Mouse (Mus musculus) small intestine, adult 2 months (tissue): Measurements from ENCODE around the gene Pcgf6. TPM values are rescaled to one million over a fixed set of nuclear protein-coding genes. Genes with fewer than 3 reads are reported as not detected.

Source experiments
- H3K27ac ChIP-seq: fragments of 200-500 bp; 2 replicates; pipeline ENCODE4 v1.5.1; 2012; ENCODE audit warnings: low read depth, low read length, control low read depth, inconsistent platforms; ENCODE audit not compliant: insufficient read depth
- H3K27me3 ChIP-seq: fragments of 200-500 bp; 2 replicates; pipeline ENCODE4 v1.6.1; 2012; ENCODE audit warnings: mild to moderate bottlenecking, moderate library complexity, low read length, inconsistent platforms; ENCODE audit not compliant: control insufficient read depth, insufficient read depth
- H3K36me3 ChIP-seq: fragments of 200-500 bp; 2 replicates; pipeline ENCODE4 v1.6.1; 2012; ENCODE audit warnings: mild to moderate bottlenecking, low read length, control low read depth, inconsistent platforms; ENCODE audit not compliant: control insufficient read depth, insufficient read depth
- H3K4me1 ChIP-seq: fragments of 200-500 bp; 2 replicates; pipeline ENCODE4 v1.6.1; 2012; ENCODE audit warnings: low read length, inconsistent platforms, mixed read lengths; ENCODE audit not compliant: control insufficient read depth, insufficient read depth, insufficient read length
- H3K4me3 ChIP-seq: fragments of 200-500 bp; 2 replicates; pipeline ENCODE4 v1.5.1; 2012; ENCODE audit warnings: low read depth, mild to moderate bottlenecking, control low read depth, inconsistent platforms, low read length, moderate library complexity
- CTCF ChIP-seq: fragments of 200-500 bp; IDR thresholded peaks from 2 replicates; pipeline ENCODE4 v1.5.1; 2012; ENCODE audit warnings: low read depth, mild to moderate bottlenecking, control low read depth, inconsistent platforms, low read length, moderate library complexity, mixed read lengths; ENCODE audit not compliant: insufficient replicate concordance, insufficient read length; ENCODE audit errors: extremely low read depth
- POLR2A ChIP-seq: fragments of 200-500 bp; IDR thresholded peaks from 2 replicates; pipeline ENCODE4 v1.6.1; 2012; ENCODE audit warnings: low read depth, mild to moderate bottlenecking, control low read depth, inconsistent platforms, low read length, moderate library complexity
- WGBS: fragments of 180-500 bp; shearing (Covaris S2); methylation state at CpG from one replicate; pipeline ENCODE4 v1.1.7; 2018; 5-methylcytosine and 5-hydroxymethylcytosine counted together
- polyA plus RNA-seq: library from polyadenylated mRNA; depleted of rRNA; stranded (reverse); fragments of >200 nt; gene quantifications from 2 replicates; pipeline ENCODE4 v1.2.3, GENCODE M21; 2012

Gene Pcgf6
- polyA plus RNA-seq, 1 experiment = 4.4 TPM

GRCm38 (mm10) chr19:47016487-47016886 lies 34.2 kb downstream of the Pcgf6 start:
- Histone ChIP-seq H3K27me3 (peaks cover 33% of the 10 kb centered on the region), H3K4me3 (no peak overlapping the region), H3K4me1 (peaks cover 10% of the 10 kb centered on the region), H3K27ac (no peak overlapping the region), H3K36me3 (no peaks in the 10 kb centered on the region)
- WGBS = 1% methylated on average over 15 of the region's 15 CpGs
- no peak for TF ChIP-seq POLR2A
- no peak for TF ChIP-seq CTCF

DNA sequence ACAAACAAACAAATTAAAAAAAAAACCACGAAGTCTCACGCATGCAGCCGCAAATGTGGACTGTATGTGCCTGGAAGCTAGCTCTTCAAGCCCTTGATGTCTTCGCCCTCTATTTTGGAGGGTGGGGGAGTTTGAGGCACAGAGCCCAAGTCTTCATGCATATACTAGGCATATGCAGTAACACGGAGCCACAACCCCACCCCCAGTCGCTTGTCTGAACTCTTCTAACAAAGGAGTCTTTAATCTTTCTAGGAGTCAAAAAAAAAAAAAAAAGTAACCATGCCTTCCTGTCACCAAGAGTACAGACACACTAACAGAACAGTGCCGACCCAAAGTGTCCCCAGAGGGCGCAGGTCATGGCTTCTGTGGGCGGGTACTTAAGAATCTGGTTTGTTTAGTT lies 34.7 kb downstream of the Pcgf6 start:
- no peak for TF ChIP-seq POLR2A
- no peak for TF ChIP-seq CTCF
- no peaks in the 10 kb centered on the region for H3K36me3 ChIP-seq
- 11% methylated on average over 9 of the region's 9 CpGs for WGBS
- no peak overlapping the region for H3K27ac ChIP-seq
- peaks cover 10% of the 10 kb centered on the region for H3K4me1 ChIP-seq
- no peak overlapping the region for H3K4me3 ChIP-seq
- peaks cover 33% of the 10 kb centered on the region for H3K27me3 ChIP-seq

DNA sequence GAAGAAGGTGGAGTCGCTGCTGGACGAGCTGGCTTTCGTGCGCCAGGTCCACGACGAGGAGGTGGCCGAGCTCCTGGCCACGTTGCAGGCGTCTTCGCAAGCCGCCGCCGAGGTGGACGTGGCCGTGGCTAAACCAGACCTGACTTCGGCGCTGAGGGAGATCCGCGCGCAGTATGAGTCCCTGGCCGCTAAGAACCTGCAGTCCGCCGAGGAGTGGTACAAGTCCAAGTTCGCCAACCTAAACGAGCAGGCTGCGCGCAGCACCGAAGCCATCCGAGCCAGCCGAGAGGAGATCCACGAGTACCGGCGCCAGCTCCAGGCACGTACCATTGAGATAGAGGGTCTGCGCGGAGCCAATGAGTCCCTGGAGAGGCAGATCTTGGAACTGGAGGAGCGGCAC lies 35.3 kb downstream of the Pcgf6 start:
- Histone ChIP-seq H3K36me3 (no peaks in the 10 kb centered on the region), H3K4me1 (peaks cover 10% of the 10 kb centered on the region), H3K27ac (no peak overlapping the region), H3K27me3 (peaks cover 33% of the 10 kb centered on the region), H3K4me3 (peak overlapping the region; percentile 43)
- TF ChIP-seq CTCF = no peak
- no peak for TF ChIP-seq POLR2A
- 4% methylated on average over 37 of the region's 37 CpGs for WGBS

DNA sequence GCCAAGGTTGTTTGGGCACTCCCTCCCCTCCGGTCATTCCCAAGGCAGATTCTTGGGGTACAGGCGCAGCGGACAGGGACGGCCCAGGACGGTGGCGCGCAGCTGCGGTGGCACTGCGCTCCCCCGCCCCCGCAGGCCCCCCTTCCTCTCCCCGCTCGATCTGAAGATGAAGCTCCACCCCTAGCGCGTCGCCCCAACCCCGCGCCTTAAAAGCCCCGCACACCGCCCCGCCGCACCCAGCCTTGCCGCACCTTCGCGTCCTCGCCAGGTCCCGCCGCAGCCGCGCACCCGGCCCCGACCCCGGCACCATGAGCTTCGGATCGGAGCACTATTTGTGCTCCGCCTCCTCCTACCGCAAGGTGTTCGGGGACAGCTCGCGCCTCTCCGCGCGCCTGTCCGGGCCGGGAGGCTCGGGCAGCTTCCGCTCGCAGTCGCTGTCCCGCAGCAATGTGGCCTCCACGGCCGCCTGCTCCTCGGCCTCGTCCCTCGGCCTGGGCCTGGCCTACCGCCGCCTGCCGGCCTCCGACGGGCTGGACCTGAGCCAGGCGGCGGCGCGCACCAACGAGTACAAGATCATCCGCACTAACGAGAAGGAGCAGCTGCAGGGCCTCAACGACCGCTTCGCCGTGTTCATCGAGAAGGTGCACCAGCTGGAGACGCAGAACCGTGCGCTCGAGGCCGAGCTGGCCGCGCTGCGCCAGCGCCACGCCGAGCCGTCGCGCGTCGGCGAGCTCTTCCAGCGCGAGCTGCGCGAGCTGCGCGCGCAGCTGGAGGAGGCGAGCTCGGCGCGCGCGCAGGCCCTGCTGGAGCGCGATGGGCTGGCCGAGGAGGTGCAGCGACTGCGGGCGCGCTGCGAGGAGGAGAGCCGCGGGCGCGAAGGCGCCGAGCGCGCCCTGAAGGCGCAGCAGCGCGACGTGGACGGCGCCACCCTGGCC lies 36.0 kb downstream of the Pcgf6 start, which contains the start of the genes Ina and Nt5c2:
Gene Ina (plus strand): TSS at position 252 of the 935 bp plus-strand sequence.
Gene Nt5c2 (minus strand): TSS at position 707 of the 935 bp plus-strand sequence.
- Histone ChIP-seq H3K4me1 (peaks cover 10% of the 10 kb centered on the region), H3K36me3 (no peaks in the 10 kb centered on the region), H3K27ac (no peak within 1 kb of the TSS), H3K27me3 (peaks cover 33% of the 10 kb centered on the region), H3K4me3 (peak within 1 kb of the TSS; percentile 43)
- TF ChIP-seq POLR2A (no peak), CTCF (no peak)
- WGBS = under 1% methylated on average over 117 of the region's 124 CpGs

- 4% methylated on average over 11 of the region's 11 CpGs for WGBS
- TF ChIP-seq POLR2A (no peak), CTCF (no peak)
- H3K27ac ChIP-seq = no peak overlapping the region
- H3K36me3 ChIP-seq = no peaks in the 10 kb centered on the region
- H3K27me3 ChIP-seq = peaks cover 33% of the 10 kb centered on the region
- peaks cover 10% of the 10 kb centered on the region for H3K4me1 ChIP-seq
- H3K4me3 ChIP-seq = no peak overlapping the region; the same call in 1 of the 2 replicates
Measured at GRCm38 (mm10) chr19:47014159-47014446, 36.6 kb downstream of the Pcgf6 start.

- peaks cover 33% of the 10 kb centered on the region for H3K27me3 ChIP-seq
- no peak overlapping the region for H3K4me3 ChIP-seq
- no peaks in the 10 kb centered on the region for H3K36me3 ChIP-seq
- no peak overlapping the region for H3K27ac ChIP-seq
- 14% methylated on average over 20 of the region's 20 CpGs for WGBS
- TF ChIP-seq POLR2A = no peak
- no peak for TF ChIP-seq CTCF
- peaks cover 10% of the 10 kb centered on the region for H3K4me1 ChIP-seq
Measured at GRCm38 (mm10) chr19:47013340-47014158, 37.2 kb downstream of the Pcgf6 start.
